Mouse (Mus musculus) skeletal muscle tissue, postnatal 0 days (tissue): Measurements from ENCODE around the gene Olfr1340. TPM values are rescaled to one million over a fixed set of nuclear protein-coding genes. Genes with fewer than 3 reads are reported as not detected.

Source experiments
- polyA plus RNA-seq: library from polyadenylated mRNA; unstranded; fragments of >200 nt; fragmentation: Nextera tagmentation; extraction: Ambion mirVana; gene quantifications from 2 replicates; pipeline ENCODE4 v1.2.1, GENCODE M21; 2015

The Olfr1340 gene
- polyA plus RNA-seq: not detected in 2 replicates

GRCm38 (mm10) chr4:118719838-118720237 is at the start of gene Olfr1340:
TSS of gene Olfr1340 (plus strand) at chr4:118720138.

GRCm38 (mm10) chr4:118692412-118692973 is 27.4 kb upstream of the Olfr1340 start, which contains the start of gene Olfr1342:
TSS of gene Olfr1342 (minus strand) at chr4:118692756.

GRCm38 (mm10) chr4:118703223-118703622 is 16.7 kb upstream of the Olfr1340 start, which contains the start of gene Olfr1341:
TSS of gene Olfr1341 (plus strand) at chr4:118703523.

GRCm38 (mm10) chr4:118731875-118732274 is 11.9 kb downstream of the Olfr1340 start, which contains the start of gene Olfr1339:
TSS of gene Olfr1339 (plus strand) at chr4:118732175.

GRCm38 (mm10) chr4:118758637-118759036 is 38.7 kb downstream of the Olfr1340 start, which contains the start of gene Olfr1338:
TSS of gene Olfr1338 (minus strand) at chr4:118758737.

Other genes with a start within 250 kb of the Olfr1340 start
- 27.3 and 27.5 TPM in 2 replicates for gene Tie1, start 230.1 kb upstream of the Olfr1340 start, polyA plus RNA-seq
- 0.96 TPM in 1 of 2 replicates, not detected in the other for gene 2610528J11Rik, start 193.1 kb upstream of the Olfr1340 start, polyA plus RNA-seq
- 2.2 and 3.3 TPM in 2 replicates for gene Tmem125, start 176.1 kb upstream of the Olfr1340 start, polyA plus RNA-seq
- gene Cfap57, start 99.4 kb upstream of the Olfr1340 start, polyA plus RNA-seq: 0.40 TPM in 1 of 2 replicates, not detected in the other
- gene Ebna1bp2, start 99.3 kb upstream of the Olfr1340 start, polyA plus RNA-seq: 82.7 and 93.5 TPM in 2 replicates
- not detected in 2 replicates for gene Olfr62, start 61.2 kb upstream of the Olfr1340 start, polyA plus RNA-seq
- not detected in 2 replicates for gene Olfr1342, start 27.4 kb upstream of the Olfr1340 start, polyA plus RNA-seq
- not detected in 2 replicates for gene Olfr1341, start 16.6 kb upstream of the Olfr1340 start, polyA plus RNA-seq
- not detected in 2 replicates for gene Olfr1339, start 12.0 kb downstream of the Olfr1340 start, polyA plus RNA-seq
- not detected in 2 replicates for gene Olfr1338, start 38.6 kb downstream of the Olfr1340 start, polyA plus RNA-seq
- gene Olfr1337, start 62.4 kb downstream of the Olfr1340 start, polyA plus RNA-seq: 0.18 TPM in 1 of 2 replicates, not detected in the other
- gene Olfr1335, start 89.8 kb downstream of the Olfr1340 start, polyA plus RNA-seq: not detected in 2 replicates
- gene Olfr1333, start 116.1 kb downstream of the Olfr1340 start, polyA plus RNA-seq: not detected in 2 replicates
- not detected in 2 replicates for gene Olfr1331, start 144.5 kb downstream of the Olfr1340 start, polyA plus RNA-seq
- gene Olfr1330, start 168.5 kb downstream of the Olfr1340 start, polyA plus RNA-seq: 0.06 TPM in 1 of 2 replicates, not detected in the other
- not detected in 2 replicates for gene Olfr1329, start 197.3 kb downstream of the Olfr1340 start, polyA plus RNA-seq
- not detected in 2 replicates for gene Olfr1328, start 218.5 kb downstream of the Olfr1340 start, polyA plus RNA-seq
- 0.05 and 0.10 TPM in 2 replicates for gene Lao1, start 241.4 kb downstream of the Olfr1340 start, polyA plus RNA-seq